Mouse (Mus musculus): ENCODE measurements around the gene Nos1ap. TPM values are rescaled to one million over a fixed set of nuclear protein-coding genes. Genes with fewer than 3 reads are reported as not detected.

The Nos1ap gene
- total RNA-seq, 1 experiment from 2014 or later = 1.8 TPM

DNA sequence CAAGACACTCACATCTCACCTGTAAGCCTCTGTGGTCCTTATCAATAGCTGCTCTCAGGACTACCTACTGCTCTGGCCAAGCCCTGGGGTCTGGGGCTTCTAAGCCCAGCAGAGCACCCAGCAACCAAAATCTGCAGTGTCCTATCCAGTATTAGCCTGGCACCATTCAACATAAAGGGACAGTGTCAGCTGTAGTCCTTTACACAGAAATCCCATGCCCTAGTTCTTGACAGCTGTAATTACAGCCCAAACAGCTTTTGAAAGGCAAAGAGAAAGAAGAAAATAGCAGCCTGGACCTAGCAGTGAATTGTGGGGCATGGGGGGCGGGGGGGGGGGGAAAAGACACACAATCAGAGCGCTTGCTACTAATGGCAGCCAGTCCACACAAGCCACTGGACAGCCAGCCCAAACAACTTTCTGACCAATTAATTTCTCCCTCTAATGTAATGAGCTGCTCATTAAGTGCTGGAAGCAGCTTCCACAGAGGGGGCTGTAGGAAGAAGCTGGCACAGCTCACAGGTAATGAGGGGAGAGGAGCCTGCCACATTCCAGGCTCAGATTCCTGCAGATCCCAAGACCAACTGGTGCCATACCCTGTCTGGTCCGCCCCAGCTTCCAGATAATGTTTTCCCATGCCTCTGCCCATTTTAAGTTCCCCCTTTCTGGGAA, 77.1 kb downstream of the Nos1ap start:
- ATAC-seq (replicated peaks; ENCODE audit: insufficient number of reproducible peaks, low FRiP score, low TSS enrichment, poor library complexity, severe bottlenecking) = no peak

DNA sequence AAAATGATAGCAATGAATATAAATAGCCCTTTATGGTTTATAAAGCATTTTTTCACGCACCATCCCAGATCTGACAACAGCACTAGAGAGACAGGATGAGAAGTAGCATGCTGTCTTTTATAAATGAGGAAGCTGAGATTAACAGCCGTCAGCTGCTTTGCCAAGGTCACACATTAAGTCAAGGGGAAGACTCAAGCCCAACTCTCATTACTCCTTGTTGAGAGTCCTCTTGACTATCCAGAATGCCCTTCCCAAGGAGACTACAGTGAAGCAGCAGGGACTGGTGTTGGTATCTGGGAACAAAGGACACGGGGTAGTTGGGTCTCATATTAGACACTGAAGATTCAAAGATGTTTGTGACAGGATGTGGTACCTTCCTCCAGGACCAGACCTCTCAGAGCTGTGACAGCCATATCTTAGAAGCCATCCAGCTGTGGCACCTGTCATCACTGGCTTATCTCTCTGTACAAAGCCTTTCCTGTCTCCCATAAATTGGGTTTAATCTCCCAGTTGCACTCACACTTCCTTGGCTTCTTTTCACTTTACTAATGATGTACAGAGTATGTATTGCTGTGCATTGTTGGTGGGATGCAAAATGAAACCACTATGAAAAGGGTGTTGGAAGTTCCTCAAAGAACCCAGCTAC, 78.9 kb downstream of the Nos1ap start:
- ATAC-seq (replicated peaks; ENCODE audit: insufficient number of reproducible peaks, low FRiP score, low TSS enrichment, poor library complexity, severe bottlenecking) = no peak

DNA sequence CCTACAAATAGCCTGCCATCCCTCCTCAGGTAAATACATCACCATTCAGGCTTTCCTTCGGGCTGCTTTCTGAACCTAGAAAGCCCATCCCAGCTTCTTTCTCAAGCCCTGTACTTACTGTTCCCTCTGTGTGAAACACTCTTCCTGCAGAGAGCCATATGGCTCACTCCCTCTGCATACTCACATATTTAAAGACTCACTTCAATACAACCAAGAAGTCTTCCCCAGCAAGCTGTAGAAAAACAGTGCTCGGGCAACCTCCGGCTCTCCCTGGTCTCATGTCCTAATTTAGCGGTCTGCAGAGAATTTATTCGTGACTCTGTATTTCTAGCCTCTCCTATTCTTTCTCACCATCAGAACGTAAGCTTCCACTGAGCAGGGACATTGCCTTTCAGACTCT, 83.4 kb downstream of the Nos1ap start:
- ATAC-seq (replicated peaks; ENCODE audit: insufficient number of reproducible peaks, low FRiP score, low TSS enrichment, poor library complexity, severe bottlenecking) = no peak

DNA sequence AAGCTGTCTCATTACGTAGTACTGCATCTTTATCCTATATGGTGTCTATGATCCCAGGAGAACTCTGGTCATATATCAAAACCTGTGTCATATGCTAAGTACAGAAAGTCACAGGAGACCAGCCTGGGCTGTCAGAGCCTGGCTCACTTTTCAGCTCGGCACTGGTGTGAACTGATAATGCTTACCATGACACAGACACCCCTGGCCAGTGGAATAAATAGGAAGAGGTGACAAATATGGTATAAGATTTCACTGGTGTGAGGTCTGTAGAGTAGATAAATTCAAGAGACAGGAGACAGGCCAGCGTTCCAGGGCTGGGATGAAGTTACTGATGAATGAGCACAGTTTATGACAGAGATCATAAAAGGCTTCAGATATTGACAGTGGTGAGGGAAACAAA, 84.6 kb downstream of the Nos1ap start:
- ATAC-seq (replicated peaks; ENCODE audit: insufficient number of reproducible peaks, low FRiP score, low TSS enrichment, poor library complexity, severe bottlenecking) = no peak

DNA sequence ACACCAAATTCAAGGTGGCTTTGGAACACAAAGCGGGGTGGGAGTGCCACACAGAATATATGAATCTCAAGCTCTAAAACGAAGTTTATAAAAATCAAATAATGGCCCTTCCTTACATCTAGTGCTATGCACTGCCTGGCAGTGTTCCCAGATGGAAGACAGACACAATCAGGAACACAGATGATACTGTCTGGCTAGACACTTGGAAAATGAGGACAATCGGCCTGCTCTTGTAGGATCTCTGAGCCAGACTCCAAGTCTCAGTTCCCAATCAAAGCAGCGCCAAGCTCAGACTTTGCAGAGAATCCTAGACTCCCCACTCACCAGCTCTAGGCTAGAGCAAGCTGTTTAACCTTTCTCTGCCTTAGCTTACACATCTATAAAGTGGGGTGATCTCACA, 85.3 kb downstream of the Nos1ap start:
- no peak for ATAC-seq (replicated peaks; ENCODE audit: insufficient number of reproducible peaks, low FRiP score, low TSS enrichment, poor library complexity, severe bottlenecking)

DNA sequence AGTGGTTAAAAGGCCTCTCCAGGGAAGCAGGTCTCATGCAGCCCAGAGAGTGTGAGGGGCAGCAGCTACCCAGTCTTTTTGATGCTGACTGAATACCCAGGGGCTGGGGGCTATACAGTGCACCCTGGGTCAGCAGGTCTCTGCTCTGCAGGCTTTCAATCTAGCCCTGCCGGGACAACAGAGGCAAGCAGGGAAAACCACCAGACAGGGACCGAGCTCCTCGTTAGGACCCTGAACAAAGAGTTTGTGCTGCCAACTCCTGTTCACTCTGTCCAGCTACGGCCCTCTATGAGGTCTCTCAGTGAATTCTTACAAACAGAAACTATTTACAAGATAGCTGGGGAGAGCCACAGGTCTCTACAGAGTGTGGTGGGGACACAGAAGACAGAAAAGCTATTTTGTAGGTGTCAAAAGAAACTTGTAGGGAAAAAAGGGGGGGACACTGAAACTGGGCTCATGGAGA, 86.4 kb downstream of the Nos1ap start:
- no peak for ATAC-seq (replicated peaks; ENCODE audit: insufficient number of reproducible peaks, low FRiP score, low TSS enrichment, poor library complexity, severe bottlenecking)

DNA sequence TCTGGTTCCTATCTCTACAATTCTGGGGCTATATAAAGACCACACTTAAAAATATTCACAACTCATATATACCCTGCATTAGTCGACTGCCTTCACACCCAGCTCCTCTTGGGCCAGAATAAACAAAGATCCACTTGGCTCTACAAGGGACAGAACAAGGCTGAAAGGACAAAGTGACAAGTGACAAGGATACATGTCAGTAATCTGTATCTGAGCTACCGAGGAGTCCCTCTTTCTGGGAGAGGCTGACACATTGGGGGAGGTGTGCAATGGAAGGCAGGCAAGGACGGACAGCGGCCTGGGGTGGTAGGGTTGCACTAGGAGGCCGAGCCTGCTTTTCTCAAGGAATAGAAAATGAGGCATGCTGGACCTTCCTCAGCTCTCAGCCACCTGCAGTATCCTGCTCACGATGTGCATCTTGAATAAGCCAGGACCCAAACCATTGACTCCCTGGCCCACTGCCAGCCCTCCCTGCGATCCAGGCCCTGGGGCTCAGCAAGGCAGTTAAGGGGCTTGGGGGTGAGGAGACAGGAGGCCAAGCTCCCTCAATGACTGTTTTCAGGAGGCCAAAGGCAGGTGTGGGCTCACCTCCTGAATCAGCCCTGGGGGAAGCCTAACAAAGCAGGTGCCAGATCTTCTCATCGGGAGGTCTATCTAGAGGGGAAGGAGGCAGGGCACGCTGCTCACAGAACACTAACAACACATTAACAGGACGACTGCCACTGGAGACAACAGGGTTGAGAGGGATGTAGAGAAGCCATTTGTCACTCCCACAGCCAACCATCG, 87.0 kb downstream of the Nos1ap start:
- no peak for ATAC-seq (replicated peaks; ENCODE audit: insufficient number of reproducible peaks, low FRiP score, low TSS enrichment, poor library complexity, severe bottlenecking)

DNA sequence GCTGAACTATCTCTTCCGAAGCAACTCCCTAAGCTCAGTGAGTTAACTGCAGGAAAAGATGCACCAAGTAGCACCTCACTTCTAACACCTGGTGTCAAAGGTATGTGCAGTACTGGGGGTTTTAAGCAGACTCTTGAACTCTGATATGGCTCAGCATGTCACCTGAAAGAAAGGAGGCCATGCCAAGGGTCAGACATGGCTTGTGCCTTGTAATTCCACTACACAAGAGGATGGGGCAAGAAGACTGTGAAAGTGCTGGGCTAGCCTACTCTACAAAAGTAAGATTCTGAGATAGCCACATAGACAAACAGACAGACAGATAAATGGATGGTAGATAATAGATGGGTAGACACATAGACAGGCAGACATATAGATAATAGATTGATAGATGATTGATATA, 87.7 kb downstream of the Nos1ap start:
- ATAC-seq (replicated peaks; ENCODE audit: insufficient number of reproducible peaks, low FRiP score, low TSS enrichment, poor library complexity, severe bottlenecking) = no peak

DNA sequence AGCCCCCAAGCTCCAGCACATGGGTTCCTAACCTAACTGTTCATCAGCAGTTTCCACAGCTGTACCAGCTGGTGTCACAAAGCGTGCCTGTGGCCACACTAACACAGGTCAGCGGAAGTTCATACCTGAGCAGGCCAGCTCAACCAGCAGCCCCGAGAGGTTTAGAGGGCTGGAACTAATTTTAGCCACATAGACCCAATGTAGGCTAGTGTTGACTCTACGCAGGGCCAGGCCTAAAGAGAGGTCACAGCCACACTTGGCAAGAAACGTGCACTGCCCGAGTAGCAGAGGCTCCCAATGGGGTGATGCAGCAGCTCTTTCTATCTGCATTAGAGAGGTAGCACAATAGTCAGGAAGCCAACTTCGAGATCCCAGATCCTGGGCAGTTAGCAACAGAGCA, 88.1 kb downstream of the Nos1ap start:
- ATAC-seq (replicated peaks; ENCODE audit: insufficient number of reproducible peaks, low FRiP score, low TSS enrichment, poor library complexity, severe bottlenecking) = no peak

DNA sequence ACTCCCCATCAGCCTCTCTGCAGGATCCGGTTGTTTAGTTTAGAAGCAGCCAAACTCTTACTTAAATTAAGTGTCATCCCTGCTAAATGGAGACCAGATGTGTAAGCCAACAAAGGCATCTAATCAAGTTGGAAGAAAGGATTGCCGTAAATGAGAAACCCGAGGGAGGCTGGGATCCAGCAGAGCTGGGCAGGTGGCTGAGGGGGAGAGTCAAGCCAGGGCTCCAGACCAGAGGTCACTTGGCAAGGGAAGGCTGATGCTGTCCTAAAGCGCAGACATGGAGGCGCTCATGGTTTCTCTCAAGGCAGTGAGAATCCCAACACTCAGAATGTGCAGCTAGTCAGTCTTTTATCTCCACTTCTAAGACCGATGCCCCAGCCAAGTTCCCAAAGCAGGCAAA, 89.8 kb downstream of the Nos1ap start:
- ATAC-seq (replicated peaks; ENCODE audit: insufficient number of reproducible peaks, low FRiP score, low TSS enrichment, poor library complexity, severe bottlenecking) = no peak

DNA sequence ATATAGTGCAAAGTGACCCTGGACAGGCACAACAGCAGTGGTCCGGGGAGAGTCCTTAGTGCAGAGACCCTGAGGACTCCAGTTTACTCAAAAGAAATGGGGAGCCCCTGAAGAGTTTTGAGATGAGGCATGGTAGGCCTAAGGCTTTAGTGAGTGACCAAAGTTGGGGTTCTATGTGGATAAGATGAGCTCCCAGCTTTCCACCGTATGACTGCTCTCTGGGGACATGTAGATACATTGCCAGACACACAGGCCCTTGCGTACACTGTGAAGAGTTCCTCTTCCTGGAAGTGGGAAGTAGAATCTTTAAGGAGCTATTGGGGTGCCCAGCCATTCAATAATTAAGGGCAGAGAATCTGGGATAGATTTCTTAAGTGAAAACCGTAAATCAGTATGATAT, 90.2 kb downstream of the Nos1ap start:
- ATAC-seq (replicated peaks; ENCODE audit: insufficient number of reproducible peaks, low FRiP score, low TSS enrichment, poor library complexity, severe bottlenecking) = no peak

DNA sequence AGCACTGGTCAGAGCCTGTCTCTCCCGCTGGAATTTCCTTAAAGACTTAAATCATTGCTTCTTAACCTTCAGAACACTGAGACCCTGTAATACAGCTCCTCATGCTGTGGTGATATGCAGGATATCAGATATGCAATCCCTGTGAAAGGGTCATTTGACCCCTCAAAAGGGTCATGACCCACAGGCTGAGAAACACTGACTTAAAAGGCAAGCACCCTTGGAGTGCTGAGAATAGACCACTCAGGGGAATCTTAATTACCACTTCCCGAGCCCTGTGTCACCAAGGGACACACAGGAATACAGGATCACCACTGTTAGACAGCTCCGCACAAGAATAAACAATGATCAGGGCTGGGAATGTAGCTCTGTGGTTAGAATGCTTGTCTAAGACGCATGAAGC, 91.0 kb downstream of the Nos1ap start:
- ATAC-seq (replicated peaks; ENCODE audit: insufficient number of reproducible peaks, low FRiP score, low TSS enrichment, poor library complexity, severe bottlenecking) = no peak

DNA sequence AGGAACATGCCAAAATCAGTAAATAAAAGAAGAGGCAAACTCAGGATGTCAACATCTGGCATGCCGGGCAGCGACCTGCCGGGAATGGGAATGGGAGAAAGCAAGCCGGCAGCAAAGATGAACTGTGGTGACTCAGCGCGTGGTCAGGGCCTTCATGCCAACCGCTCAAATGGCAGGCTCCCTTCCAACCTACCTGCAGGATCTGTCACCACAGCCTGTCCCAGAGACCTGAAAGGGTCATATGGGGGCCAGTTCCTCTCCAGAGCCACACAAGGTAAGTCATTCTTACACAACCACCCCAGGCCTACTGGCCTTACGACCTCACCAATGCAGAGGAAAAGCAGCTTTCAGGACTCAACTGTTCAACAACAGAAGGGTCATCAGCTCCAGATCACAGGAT, 93.4 kb downstream of the Nos1ap start:
- no peak for ATAC-seq (replicated peaks; ENCODE audit: insufficient number of reproducible peaks, low FRiP score, low TSS enrichment, poor library complexity, severe bottlenecking)

DNA sequence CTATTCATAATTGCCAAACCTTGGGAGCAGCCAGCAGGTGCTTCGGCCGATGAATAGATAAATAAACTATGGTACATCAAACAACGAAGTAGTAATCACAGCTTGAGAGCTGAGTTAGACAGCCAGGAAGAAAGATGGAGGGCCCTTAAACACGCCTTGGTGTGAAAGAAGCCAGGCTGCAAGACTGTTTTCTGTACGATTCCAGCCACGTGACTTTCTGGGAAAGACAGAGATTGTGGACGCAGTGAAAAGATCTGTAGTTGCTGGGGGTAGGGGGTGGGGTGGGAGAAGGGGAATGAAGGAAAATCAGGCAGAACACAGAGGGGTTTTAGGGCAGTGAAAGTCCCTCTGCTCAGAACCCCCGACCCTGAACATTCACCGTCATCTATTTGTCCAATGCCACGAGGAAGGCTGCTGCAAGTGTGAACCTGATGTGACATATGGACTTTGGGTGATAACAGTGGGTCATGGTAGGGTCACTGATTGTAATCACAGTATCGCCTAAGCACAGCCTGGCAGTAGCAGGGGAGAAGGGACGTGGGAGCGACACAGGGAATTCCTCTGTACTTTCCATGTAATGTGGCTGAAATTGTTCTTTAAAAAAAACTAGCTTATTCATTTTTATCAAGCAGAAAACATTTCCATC, 94.0 kb downstream of the Nos1ap start:
- ATAC-seq (replicated peaks; ENCODE audit: insufficient number of reproducible peaks, low FRiP score, low TSS enrichment, poor library complexity, severe bottlenecking) = no peak

DNA sequence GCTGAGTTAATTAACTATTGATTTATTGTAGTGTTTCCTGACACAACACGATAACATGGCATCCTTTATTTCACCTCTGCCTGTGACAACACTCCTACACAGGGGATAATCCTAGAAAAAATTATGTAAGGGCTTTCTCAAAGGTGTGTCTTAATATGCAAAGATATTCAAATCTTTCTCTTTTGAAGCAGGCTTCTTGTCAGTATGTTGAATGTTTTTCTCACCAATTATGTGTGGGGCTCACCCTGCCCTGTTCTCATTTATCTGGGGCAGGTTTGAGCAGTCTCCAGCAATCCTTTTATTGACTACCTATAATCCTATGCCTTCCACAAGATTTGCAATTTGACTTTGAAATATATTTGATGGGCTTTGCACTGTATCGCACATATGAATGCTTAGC, 97.1 kb downstream of the Nos1ap start:
- ATAC-seq (replicated peaks; ENCODE audit: insufficient number of reproducible peaks, low FRiP score, low TSS enrichment, poor library complexity, severe bottlenecking) = no peak

DNA sequence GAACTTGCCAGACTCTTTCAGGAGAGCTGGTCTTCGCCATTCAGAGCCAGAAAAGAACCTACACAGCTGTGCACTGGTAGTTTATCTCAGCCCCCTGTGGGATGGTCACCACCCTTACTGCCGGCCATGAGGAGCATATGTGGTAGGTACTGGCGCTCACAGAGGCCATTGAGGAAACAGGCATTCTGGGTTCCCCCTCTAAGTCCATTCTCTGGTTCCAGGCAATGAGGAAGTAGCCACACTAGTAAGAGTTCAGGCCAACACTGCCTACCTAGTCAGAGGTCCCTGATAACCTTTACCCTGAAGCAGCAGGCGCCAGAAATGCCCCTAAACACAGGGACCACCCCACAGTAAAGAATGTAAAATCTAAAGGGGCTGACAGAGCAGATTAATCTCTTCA, 97.6 kb downstream of the Nos1ap start:
- no peak for ATAC-seq (replicated peaks; ENCODE audit: insufficient number of reproducible peaks, low FRiP score, low TSS enrichment, poor library complexity, severe bottlenecking)

DNA sequence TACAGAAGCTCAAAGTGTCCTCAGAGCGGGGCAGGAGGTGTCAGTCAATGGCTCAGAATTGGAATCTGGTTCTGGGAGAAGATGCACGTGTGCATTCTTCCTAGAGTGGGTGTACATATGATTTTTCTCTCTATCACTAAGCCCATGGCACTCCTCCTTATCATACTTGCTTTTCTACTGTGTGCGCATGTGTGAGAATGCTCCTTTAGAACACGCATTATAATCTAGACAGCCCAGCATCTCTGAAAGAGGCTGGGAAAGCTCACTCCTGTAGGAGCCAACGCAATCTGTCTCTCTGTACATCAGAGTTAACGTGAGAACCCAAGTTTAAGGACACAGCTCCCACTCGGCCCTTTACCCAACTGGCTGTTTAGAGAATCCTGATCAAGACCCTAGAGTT, 99.7 kb downstream of the Nos1ap start:
- no peak for ATAC-seq (replicated peaks; ENCODE audit: insufficient number of reproducible peaks, low FRiP score, low TSS enrichment, poor library complexity, severe bottlenecking)

DNA sequence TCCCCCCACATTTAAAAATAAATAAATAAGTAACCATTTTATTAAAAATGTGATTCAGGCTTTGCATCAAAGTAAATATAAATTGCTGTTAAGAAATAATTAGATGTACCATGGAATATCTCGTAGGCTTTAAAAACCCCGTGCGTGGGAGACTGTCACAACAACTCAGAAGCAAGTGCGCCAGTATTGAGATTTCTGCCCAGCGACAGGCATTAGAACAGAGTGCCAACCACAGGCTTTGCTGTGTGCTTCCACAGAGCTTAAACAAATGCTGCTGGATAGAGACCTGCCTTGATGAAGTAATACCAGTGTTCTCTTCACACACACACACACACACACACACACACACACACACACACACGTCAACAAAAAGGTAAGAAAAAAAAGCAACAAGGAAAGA, 100.2 kb downstream of the Nos1ap start:
- no peak for ATAC-seq (replicated peaks; ENCODE audit: insufficient number of reproducible peaks, low FRiP score, low TSS enrichment, poor library complexity, severe bottlenecking)

DNA sequence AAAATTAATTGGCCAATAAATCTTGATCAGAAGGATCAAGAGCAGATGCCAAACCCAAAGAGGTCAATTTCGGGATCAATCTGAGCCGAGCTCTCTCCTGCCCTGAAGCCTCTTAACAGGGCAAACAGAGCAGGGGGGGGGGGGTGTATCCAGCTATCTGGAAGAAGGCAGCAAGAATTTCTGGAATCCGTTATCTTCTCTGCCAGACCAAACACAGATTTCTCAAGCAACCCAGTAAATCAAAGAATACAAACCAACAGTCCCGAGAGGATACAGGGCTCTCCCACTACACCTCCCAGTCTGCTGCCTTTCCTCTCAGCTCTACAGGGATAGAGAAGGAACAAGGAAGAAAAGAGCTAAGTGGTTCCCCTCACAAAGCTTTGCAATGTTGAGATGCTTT, 104.5 kb downstream of the Nos1ap start:
- no peak for ATAC-seq (replicated peaks; ENCODE audit: insufficient number of reproducible peaks, low FRiP score, low TSS enrichment, poor library complexity, severe bottlenecking)
